Mouse (Mus musculus): ENCODE results near the gene Tspan5. TPM values are rescaled to one million over a fixed set of nuclear protein-coding genes. Genes with fewer than 3 reads are reported as not detected.

The Tspan5 gene
- total RNA-seq, 4 experiments from 2014 or later, result 171 to 214 (median 184) TPM

DNA sequence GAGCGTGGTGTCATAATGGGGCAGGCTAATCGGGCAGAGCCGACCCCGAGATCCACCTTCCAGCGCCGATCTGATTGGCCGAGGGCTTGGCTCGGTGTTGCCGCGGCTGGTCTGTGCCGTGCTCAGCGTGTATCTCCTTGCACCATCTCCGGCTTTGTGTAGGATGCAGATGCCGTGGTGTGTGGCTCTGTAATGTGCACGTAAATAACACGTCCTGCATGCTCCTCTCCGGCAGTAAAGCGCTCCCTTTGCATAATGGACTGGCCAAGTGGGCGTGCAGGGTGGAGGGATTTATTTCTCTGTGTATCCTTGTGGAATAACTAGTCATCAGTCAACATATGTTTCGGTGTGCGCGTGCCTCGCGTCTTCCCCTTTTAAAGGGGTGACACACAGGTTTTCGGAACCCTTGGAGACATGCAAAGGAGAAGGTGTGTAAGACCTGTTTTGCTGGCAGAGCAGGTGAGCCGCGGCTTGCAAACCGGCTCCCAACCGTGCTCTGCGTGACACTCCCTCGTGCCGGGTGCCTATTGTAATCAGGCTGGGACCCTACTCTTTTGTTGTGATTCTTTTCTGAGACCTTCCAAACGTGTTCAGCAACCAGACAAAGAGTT is 1.2 kb downstream of the Tspan5 start:
- peak; percentile 66 to 67 for DNase-seq (ENCODE audit: low spot score in 2 of 2)

DNA sequence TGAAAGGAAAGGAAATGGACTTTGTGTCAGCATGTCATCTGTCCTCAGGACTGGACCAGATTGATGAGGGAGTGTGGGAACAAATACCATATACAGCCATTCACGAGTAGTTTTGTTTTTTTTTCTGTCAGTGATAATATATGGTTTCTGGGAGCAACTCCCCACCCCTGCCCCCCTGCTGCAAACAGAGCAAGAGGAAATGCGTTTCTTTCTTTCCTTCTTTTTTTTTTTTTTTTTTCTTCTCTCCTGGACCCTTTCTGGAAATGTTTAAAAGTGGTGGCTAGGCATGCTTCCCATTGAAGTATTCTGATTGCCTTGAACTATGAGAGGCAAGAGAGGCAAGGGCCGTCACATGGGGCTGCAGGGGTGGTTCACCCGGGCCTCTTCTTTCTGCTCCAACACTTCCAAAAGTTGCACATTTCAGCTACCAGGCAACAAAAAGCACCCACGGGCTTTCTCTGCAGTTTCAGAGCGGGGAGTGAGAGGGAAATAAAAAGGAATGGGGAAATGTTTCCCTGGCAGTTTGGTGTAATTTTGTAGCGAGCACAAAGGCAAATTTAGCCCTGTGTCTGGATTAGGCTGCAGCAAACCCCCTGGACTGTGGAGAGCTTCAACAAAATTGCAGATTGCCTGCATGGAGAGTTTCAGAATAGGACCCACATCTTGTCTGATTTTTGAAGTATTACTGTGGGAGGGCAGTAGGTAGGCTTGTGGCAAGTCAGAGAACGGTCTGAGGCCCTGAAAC is 2.2 kb downstream of the Tspan5 start:
- DNase-seq (ENCODE audit: low spot score in 2 of 2), result no peak

DNA sequence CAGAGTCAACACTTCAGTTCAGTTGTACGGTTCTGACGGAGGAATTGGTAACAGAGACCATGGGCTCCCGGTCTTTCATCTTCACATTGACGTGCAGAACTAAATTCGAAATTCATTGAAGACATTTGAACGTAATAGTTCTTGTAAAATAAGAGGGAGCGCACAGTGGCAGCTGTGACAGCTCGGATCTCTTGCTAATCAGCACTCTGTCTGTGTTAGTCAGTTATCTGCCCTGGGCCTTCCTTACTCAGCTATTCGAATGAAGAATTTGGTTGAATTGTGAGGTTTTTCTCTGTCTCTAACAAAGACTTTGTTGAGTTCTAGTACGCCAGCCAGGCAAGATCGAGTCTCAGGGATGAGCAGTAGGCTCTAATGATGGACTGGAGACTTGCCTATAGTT is 3.1 kb downstream of the Tspan5 start:
- DNase-seq (ENCODE audit: low spot score in 2 of 2), result no peak

DNA sequence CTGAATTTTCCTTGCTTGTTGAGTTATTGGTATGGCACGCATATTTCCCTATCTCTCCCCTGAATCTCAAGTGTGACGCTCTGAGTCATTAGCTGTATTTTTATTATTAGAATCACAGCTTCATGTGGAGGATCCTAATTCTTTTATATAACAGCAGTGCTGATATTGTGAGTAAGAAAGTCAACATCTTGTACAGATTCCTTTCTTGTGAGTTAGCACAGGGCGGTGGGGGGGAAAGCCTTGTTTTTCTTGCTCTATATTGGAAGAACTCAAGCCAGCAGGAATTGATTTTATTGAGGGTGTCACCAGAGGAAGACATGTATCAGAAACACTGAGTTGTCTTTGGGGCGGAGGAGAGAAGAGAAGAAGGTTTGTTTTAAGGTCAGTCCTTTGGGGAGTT is 3.6 kb downstream of the Tspan5 start:
- no peak for DNase-seq (ENCODE audit: low spot score in 2 of 2)

DNA sequence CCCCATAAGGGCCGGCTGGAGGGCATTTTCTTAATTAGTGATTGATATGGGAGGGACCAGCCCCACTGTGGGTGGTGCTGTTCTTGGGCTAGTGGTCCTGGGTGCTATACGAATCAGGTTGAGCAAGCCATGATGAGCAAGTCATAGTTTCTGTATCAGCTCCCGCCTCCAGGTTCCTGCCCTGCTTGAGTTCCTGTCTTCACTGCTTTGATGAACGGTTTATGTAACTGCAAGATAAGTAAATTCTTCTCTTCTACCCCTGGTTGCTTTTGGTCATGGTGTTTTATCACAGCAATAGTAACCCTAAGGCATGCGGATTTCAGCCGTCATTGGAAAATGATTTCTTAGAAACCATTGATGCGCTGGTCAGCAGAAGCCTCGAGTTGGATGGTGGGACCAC is 4.6 kb downstream of the Tspan5 start:
- no peak for DNase-seq (ENCODE audit: low spot score in 2 of 2)

DNA sequence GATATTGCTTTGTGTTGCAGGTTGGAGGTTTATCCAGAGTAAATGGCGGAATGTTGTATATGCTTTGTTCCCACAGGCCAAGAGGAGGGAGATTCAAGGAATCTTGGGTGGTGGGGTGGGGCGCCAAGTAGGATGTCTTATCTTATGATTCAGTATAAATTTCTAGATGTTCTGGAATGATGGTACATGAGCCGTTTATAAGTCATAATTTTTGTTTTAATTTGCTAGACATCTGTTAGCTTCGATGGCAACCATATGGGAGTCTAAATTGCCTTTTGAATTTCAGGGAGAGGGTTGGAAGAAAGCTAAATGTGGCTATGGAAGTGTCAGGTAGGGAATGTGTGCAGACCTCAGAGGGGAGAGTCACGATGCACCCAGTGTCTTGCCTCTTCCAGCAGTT is 5.0 kb downstream of the Tspan5 start:
- no peak for DNase-seq (ENCODE audit: low spot score in 2 of 2)

DNA sequence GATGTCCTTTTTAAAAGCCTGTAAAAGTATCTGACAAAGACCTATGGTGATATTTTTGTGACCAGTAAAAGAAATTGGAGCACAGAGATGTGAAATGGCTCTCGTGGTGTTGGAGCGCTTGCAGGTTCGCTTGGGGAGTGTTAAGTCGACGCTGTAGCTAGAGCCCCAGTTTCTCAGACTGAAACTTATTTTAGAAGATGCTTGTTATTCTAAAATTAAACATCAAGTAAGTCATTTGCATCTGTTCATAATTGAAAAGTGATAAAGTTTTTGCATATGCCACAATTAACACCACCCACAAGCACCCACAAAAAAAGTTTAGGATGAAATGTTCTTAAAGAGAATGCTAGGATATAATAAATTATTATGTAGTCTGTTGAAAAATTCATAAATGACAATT is 6.0 kb downstream of the Tspan5 start:
- no peak for DNase-seq (ENCODE audit: low spot score in 2 of 2)

DNA sequence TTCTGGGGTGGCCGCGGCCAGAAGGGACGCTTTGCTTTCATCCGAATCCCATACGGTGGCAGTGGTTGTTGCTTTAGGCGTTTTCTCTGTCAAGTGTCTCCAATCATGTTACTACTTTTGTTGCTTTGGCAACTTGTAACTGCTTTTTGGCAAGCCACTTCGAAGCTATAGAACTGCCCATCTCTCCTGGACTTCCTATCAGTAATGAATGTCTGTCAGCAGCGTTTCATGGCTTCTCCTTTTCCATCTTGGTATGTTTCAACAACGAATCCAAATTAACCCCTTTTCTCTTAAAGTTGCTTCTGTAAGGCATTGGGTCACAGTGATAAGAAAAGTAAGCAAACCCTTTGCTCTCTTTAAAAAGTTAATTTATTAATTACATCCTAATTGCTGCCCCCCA is 7.7 kb downstream of the Tspan5 start:
- DNase-seq (ENCODE audit: low spot score in 2 of 2), result no peak

DNA sequence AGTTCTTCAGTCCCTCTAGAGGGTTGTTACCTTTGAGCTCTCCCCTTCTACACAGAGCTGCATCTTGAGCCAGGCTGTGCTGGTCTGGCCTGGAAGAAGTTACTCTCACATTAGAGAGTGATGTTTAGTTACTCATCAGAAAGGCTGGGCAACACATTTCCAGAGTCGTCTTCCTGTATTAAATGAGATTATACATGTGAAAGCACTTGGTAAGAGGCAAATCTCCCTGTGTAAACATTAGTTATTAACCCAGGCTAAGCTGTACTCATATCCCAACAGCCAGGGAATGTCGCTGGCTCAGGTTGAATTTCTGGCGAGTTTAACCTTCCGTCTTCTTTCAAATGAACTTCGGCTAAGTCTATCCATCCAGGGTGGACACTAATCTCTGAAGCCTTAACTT is 9.3 kb downstream of the Tspan5 start:
- DNase-seq (ENCODE audit: low spot score in 2 of 2), result no peak

DNA sequence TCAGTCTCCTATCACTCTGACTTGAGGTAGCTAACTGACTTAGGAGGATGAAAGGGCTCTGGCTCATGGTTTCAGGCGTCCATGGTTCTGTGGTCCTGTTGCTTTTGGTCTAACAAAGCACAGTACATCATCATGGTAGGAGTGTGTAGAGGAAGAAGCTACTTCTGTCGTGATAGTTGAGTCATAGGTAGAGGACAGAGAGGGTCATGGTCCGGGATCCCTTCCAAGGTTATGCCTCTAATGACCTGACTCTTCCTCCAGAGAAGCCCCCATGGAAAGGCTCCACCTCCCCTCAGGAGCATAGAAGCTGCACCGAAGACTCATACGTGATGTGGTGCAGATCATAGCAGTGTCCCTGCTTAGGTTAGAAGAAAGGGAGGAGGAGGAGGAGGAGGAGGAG is 10.1 kb downstream of the Tspan5 start:
- DNase-seq (ENCODE audit: low spot score in 2 of 2), result no peak

DNA sequence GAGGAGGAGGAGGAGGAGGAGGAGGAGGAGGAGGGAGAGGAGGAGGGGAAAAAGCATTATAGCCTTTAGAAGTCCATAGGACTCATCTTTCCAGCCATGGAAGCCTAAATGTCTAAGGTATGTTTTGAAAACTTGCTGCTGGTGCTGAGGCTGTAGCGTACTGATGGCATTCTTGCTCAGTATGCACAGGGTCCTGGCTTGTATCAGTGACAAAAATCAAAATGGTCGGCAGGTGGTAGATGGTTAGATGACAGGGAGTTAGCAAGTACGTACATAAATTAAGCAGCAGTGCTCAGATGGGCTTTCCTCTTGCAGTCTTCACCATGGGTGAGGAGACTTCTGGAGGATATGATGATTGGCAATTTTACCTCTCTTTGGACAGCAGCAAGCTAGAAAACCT is 10.8 kb downstream of the Tspan5 start:
- DNase-seq (ENCODE audit: low spot score in 2 of 2), result no peak

DNA sequence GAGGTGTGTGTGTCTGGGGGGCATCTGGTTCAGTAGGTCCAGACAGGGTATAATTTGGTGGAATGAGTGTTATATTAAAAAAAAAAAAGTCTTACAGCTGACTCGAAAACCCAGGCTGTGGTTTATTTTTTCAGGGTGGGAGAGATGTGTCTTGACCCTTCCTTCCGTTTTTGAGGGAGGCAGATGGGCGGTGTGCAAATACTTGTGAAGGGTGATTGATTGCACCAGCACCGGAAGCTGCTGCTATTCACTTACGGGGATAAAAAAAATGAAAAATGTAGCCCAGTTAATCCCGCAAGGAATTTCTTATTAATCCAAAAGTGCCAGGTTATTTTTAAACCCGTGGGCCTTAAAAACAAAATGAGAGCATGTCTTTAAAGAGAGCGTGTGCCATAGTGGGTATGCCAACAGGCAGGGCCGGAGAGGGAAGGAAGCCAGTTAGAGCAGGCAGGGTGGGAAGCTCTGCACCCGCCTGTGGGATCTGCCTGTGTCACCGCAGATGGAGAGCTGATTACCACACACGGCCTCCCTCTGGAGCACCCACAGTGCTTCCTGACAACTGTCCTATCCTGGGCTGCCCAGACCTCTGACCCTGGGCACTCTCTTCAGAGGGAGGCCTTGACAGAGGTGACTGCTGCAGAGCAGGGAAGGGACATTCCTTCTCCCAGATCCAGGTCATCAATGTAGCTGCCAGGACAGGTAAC is 11.3 kb downstream of the Tspan5 start:
- peak in 1 of 2 experiments; percentile 54 for DNase-seq (ENCODE audit: low spot score in 2 of 2)

DNA sequence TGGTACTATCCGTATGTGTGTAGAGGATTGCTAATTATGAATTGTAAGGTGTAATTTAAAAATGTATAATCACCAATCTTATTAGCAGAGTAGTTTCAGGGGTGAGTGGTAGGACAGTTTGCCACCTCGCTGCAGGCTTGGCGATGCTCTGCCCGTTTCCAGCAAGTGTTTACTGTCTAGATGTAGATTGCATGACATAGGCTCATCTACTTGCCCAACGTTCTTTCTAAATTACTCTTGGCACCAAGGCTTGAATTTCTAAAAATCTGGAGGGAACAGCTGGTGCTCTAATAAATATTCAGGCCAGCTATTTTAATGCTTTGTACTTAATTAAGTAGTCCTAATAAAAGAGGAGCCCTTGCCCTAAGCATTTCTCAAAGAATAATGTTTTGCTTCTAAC is 12.3 kb downstream of the Tspan5 start:
- DNase-seq (ENCODE audit: low spot score in 2 of 2), result no peak

DNA sequence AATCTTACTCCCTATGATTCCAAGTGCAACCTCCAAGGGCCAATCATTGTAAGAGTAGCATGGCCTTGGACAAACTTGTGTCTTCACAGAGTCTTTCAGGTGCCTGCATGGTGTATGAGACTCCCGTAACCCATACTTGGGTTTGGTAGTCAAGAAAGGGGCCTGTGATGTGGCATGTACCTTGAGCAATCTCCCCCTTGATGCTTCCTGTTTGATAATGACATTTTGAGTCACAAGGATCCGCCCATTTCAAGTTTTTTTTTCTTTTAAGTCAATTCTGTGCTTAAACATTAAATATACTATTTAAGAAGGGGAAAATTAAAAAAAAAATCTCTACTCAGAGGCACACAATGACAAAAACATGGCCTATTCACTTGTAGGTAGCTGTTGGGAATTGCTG is 15.3 kb downstream of the Tspan5 start:
- DNase-seq (ENCODE audit: low spot score in 2 of 2), result no peak

DNA sequence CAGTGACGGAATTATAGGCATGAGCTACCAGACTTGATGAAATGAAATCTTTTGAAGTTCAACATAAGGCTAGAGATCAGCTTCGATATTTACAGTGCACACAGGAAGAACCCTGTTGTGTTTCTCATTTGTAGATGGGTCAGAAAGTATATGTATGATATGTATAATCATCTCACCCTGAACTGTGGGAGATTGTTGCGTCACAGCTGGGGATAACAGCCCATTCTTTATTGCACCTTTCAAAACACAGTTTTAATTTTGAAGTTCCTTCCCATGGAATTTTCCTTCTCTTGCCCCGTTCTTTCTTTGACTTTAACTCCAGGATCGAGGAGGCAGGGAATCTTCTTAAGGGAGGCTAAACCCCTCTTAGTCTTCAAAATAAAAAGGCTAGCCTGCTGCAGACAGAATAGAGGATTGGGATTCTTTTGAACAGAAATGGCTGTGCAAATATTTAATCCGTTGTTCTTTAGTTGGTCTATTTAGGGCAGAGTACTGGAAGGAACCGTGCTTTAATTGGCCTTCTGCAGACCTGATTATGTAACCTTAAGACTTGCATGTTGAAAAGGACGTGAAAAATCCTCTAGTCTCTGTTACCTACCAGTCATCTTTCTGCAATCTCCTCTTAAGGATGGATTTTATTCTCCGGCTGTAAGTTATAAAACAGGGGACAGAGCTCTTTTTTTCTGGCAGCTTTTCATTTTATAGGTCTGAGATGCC is 18.1 kb downstream of the Tspan5 start:
- no peak for DNase-seq (ENCODE audit: low spot score in 2 of 2)

DNA sequence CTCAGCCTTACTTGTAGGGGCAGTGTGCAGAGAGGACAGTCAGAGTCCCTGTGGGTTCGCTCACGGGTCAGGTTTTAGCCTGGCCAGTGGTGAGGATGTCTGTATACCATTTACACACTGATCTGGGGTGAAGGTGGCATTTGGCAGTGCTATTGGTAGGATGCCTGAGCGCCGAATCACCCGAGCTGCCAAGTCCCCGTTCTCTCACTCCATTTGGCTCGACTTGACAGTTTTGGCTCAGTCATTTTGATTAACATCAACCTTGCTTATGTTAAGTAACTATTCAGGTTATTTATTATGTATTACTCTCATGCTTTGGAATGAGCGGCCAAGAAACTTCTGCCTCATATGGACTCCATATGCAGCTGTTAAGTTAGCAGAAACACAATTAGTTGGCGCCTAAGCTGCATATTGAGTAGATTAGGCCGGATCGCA is 18.7 kb downstream of the Tspan5 start:
- no peak for DNase-seq (ENCODE audit: low spot score in 2 of 2)

DNA sequence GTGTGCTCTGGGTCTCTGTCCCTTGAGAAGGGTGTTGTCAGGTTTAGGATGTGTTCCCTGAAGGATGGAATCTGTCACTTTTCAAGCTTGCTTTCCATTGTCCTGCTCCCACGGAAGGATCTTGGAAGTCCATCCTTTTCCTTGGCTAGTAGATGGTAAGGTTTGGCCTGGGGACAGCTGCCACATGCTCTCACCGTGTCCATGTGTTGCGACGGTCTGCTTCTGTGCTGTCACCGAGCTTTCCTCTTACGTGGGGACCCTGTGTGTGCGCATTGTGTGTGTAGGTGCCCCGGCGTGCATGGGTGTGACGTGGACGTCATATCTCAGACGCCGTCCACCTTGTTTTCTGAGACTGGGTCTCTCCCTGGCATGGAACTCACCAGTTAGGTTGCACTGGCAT is 19.5 kb downstream of the Tspan5 start:
- no peak for DNase-seq (ENCODE audit: low spot score in 2 of 2)

DNA sequence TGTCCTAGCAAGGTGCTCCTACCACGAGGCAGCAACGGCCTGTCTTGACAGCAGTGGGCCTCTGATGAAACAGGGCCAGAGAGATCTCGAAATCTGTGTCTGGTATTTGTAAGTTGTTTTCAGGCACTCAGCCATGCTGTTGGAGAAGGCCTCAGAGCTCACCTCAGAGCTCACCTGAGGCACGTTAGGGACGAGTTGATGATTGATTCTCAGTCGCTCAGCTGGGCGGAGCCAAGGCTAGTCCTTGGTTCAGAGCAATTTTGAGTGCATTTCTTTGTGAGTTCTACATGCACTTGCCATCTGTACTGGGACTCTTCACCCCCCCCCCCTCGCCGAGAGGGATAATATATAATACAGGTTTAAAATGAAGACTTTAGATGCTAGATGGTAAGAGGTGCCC is 21.9 kb downstream of the Tspan5 start:
- no peak for DNase-seq (ENCODE audit: low spot score in 2 of 2)

DNA sequence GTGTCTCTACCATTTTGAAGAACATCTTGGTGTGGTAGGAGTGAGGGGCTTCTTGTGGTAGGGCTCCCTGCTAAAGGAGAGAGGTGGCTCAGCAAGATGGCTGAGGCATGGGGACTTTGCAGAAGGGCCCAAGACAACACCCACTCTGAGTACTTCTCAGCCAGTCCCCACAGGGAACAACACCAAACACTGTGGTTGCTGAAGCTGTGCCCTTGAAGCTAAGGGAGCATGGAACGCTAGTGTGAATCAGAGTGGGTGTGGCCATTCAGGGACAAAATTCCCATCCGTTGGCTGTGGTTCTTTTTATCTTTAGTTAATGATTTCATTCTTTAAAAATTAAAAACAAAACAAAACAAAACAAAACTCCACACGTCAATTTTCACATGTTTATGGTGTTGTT is 22.8 kb downstream of the Tspan5 start:
- DNase-seq (ENCODE audit: low spot score in 2 of 2), result no peak

DNA sequence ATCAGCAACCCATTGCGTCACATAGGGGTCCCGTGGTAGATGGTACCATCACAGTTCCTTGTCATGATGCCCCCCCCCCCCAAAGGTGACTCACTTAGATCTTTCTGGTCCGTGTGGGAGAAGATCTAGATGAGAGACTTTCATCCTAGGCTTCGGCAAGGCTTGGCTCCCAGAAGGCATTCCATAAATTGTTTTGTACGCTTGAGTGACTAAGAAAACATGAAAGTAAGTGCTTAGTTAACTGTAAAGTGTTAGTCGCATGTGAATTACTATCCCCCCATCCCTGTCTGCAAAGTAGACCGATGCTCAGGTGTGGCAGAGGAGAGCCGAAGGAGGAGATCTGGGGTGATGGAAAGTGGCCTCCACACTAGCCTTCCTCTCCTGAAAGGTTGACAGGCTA is 25.0 kb downstream of the Tspan5 start:
- DNase-seq (ENCODE audit: low spot score in 2 of 2), result no peak

DNA sequence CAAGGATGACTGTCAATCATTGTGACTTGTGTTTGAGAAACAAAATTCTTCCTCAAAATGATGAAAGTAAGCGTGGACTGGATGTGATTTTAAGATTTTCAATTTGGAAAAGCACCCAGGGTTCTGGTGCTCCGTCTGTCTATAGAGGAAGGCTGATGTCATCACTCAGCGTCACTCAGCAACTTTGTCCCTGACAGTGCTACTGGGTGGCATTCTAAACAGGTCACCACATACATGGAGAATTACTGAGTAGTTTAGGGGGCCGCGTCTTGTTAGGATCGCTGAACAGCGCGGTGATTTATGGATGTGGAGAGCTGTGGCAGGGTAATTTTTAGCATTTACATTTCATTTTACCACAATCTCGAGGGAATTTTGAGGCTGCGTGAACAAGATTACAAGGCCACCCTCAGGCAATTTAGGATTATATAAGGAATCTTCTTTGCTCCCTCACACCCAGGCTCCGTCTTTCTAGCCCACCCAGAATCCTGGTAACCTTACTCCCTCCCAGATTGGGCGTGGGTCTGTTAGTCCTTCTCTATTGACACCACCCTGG is 26.6 kb downstream of the Tspan5 start:
- no peak for DNase-seq (ENCODE audit: low spot score in 2 of 2)

All from layer of hippocampus, adult 8-10 months (tissue).